In the genomic region with DNA sequence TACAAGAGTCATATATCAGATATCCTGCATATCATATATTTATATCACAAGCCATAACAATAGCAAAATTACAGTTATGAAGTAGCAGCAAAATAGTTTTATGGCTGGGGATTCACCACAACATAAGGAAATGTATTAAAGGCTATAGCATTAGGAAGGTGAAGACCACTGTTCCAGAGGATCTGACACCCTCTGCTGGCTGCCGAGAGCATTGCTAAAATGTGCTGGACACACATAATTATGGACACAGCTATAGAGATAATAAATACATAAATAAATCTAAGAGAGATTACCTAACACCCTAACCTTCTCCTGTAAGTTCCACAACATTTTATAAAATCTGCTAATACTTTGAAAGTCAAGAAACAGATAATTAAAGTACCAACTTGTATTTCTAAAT, we compare ENCODE assay signal across 9 mouse cellular contexts.
DNase-seq lines count a peak whose midpoint lies in the region; ATAC-seq and TF ChIP-seq lines count a peak whose summit lies in the region.
"Had no signal": no experiment of that assay in that cellular context is flagged by ENCODE, and none has a peak within 500 bp of the region (broad histone marks: within the 10 kb centered on the region; RNA-seq: fewer than 3 reads in every experiment).

No protein-coding gene starts in this region.

- 5% methylated on average over 1 of the region's 1 CpGs for WGBS in heart, postnatal 0 days

- no peaks in the 10 kb centered on the region for H3K9me3 ChIP-seq in heart, postnatal 0 days (replicated peaks; ENCODE audit: control insufficient read depth, low read length)
- H3K9me3 ChIP-seq: heart, embryonic 13.5 days had no signal

- DNase-seq in cerebellum, adult 18-20 months, result peak; percentile 3 to 7
- no peak for DNase-seq in cerebellum, adult 8-10 months
- DNase-seq in A20 (ENCODE audit: low read depth, low spot score), result peak; percentile 22
- DNase-seq in heart, postnatal 0 days (ENCODE audit: low spot score), result peak; percentile 39
- peak; percentile 13 to 58 for DNase-seq in layer of hippocampus, adult 2 months (ENCODE audit: low spot score in 2 of 2)
- DNase-seq in lung, postnatal 10 days, result peak; percentile 78
- peak; percentile 45 to 55 for DNase-seq in spleen, postnatal 36 days (ENCODE audit: low spot score in 2 of 2)

- H3K27me3 ChIP-seq in heart, postnatal 0 days (ENCODE audit: control insufficient read depth, insufficient read depth, low read length), result no peaks in the 10 kb centered on the region

- H3K36me3 ChIP-seq in heart, postnatal 0 days (replicated peaks; ENCODE audit: control insufficient read depth, insufficient read depth, low read length), result no peaks in the 10 kb centered on the region
- H3K36me3 ChIP-seq: heart, embryonic 13.5 days had no signal

- ATAC-seq in common myeloid progenitor, adult 5-6 weeks (replicated peaks; ENCODE audit: low read depth, poor library complexity, severe bottlenecking), result peak; percentile 59
- ATAC-seq in heart, postnatal 0 days (ENCODE audit: insufficient read depth, low read depth), result no peak

- peak; percentile 73 for TF ChIP-seq CTCF in heart, postnatal 0 days (IDR thresholded peaks at IDR 0.05; ENCODE audit: low read depth)
- TF ChIP-seq CTCF in layer of hippocampus, adult 2 months (conservative IDR thresholded peaks at IDR 0.05), result peak; percentile 84

- H3K4me2 ChIP-seq in heart, postnatal 0 days (ENCODE audit: low read depth, low read length), result no peak overlapping the region
- H3K4me2 ChIP-seq: heart, embryonic 13.5 days had no signal

- H3K4me3 ChIP-seq in heart, postnatal 0 days (ENCODE audit: low read depth, low read length), result no peak overlapping the region
- no peak overlapping the region for H3K4me3 ChIP-seq in layer of hippocampus, adult 2 months
- H3K4me3 ChIP-seq: heart, embryonic 13.5 days had no signal

- H3K27ac ChIP-seq in heart, postnatal 0 days (ENCODE audit: low read depth), result no peak overlapping the region
- H3K27ac ChIP-seq in layer of hippocampus, adult 2 months, result no peak overlapping the region
- H3K27ac ChIP-seq: heart, embryonic 13.5 days had no signal

- no peak overlapping the region for H3K9ac ChIP-seq in heart, postnatal 0 days (replicated peaks; ENCODE audit: low read depth, low read length)
- H3K9ac ChIP-seq: heart, embryonic 13.5 days had no signal

- 0 out of 2 replicates have a peak, but pooled peaks cover 7% of the 10 kb centered on the region for H3K4me1 ChIP-seq in heart, postnatal 0 days (ENCODE audit: control insufficient read depth, insufficient read depth)

- no peak for TF ChIP-seq EP300 in heart, postnatal 0 days (IDR thresholded peaks at IDR 0.05; ENCODE audit: low read depth)
